Mouse (Mus musculus): ENCODE measurements at regions not wholly inside any gene's neighbourhood (a gene's known extent, or its start where the extent isn't known, plus 50 kb on each side); places are given as distances from the start of the nearest gene placed in this dataset.
A peak's percentile ranks its signal among the peaks of the same experiment; 100 is the strongest.

DNA sequence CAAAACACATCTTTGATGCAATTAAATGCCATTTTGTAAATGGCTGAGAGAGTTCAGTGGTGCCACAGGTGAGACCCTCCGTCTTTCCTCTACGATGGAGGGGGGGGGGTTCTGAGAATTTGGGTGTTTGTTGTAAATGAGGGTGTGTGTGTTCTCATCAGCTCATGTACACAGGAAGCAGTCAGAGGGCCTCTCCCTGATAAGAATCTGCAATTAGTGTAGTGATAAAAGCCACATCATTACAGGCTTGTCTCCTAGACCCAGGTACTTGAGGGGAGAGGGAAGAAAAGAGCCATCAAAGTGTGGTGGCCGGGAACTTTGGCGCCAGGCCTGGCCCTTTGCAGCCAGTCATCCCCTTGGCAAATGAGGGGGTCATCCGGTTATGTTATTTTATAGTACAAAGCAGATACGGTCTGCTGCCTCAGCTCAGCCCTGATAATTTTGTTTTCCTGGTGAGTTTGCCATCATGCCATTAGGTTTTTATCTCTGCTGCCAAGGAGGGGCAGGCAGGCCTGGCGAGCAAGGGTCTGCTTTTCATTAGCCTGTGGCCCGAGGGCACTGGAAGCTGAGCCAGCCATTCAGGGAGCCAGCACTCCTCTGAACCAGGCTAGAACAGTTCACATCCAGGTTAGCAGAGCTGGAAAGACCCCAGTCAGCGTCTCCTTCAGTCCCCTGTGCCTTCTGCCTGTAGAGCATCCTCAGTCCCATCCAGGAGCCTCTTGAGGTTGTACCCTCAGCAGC lies 59.7 kb downstream of the H2al1j start:
- DNase-seq (ENCODE audit: low spot score in 2 of 2) = no peak

DNA sequence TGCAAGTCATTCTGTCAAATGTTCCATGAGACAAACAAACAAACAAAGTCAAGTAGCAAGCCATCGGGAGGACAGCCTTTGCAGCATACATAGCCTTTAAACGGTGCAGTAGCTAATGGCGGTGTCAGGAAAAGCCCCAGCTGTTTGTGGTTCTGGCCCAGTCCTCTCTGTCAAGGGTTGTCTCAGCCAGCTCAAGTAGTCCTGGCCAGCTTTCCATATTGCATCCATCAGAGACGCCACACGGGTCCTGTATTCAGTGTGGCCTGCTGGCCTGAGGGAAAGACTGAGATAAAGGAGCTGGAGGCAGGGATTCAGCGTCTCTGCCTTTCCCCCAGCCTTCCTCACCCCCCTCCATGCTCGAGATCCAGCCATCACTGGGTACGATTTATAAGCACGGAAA lies 61.2 kb downstream of the H2al1j start:
- DNase-seq (ENCODE audit: low spot score in 2 of 2) = no peak

DNA sequence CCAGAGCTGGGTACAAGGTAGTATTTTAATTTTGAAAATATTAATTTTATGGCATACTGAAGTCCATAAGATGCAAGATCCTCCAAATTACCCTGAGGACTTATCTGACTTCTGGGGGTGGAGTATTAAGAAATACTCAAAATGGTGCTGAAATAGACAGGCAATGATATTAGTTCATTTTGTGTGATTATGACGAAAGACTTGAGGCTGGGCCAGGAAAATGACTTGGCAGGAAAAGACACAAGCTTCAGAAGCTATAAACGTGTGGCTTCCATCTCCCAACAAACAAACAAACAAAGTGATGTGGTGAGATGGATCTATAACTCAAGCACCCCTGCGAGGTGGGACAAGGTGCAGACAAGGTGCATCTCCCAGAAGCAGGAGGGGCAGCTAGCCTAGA lies 72.8 kb downstream of the H2al1j start:
- DNase-seq (ENCODE audit: low spot score in 2 of 2) = no peak

DNA sequence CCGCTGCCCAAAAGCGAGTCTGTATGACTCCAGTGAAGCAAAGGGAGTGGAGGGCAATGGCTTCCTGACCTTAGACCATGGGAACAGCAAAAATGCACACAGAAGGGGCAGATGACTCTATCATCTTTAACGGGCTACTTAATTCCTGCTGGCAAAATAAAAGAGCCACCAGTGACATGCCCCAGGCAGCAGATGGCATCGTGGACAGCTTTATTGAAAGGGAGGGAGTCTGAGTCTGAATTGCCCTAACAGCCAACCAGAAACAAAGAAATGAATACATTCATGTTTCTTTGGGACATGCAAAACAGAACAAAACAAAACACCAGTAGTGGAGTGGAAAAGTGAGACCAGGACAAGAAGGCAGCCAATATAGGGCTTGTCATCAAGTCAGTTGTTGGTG lies 76.7 kb downstream of the H2al1j start:
- no peak for DNase-seq (ENCODE audit: low spot score in 2 of 2)

DNA sequence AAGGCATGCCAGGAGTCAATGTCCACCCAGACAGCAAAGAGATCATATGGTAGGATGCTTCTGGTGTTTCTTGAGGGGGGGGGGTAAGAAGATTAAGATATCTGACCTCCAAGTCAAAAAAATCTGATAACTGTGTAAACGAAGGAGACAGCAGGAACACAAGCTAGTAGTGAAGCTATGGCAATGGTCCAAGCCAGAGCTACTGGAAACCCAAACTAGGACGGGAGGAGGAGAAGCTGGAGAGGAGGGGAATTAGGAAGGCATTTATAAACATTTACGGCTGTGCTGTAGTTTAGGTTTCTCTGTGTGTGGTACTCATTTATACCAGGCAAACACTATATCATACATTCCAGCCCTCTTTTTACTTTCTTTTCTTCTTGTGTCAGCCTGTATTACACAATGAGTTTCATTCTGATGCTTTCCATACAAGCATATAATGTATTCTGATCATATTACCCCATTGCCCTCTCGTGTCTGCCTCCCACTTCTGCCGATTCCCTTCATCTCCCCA lies 84.7 kb downstream of the H2al1j start:
- DNase-seq (ENCODE audit: low spot score in 2 of 2) = no peak

DNA sequence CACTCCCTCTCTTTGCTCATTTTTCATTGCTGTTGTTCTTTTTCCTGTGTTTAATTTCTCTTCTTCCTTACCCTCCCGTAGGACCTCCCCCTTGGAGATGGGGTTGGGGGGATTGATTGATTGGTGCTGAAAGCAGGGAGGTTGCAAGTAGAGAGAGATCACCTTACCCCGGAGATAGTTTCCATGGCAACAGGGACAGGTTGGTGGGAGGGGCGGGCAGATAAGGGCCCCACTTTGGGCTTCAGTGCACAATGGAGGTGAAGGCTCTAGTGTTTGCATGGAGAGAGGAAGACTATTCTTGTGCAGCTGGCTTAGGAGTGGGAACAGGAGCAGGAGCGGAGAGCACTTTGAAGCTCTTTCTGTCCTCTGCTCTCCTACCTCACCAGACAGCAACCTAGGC lies 88.0 kb downstream of the H2al1j start:
- DNase-seq (ENCODE audit: low spot score in 2 of 2) = no peak

DNA sequence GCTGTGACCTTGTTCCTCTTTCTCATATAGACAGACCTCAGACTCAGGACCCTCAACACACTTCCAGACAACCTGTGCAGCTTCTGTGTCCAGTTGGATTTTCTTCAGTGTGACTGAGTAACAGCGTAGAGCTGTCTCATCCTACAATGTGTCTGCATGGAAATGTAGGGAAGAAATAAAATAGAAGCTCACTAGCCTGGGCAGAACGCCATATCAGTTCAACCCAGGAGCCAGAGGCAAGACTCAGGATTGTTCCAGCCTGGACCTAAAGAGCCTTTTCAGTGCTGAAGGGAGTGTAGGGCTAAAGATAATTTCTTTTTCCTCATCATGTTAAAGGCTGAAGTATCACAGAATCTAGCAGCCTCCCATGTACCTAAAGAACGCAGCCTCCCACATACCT lies 88.9 kb downstream of the H2al1j start:
- no peak for DNase-seq (ENCODE audit: low spot score in 2 of 2)

DNA sequence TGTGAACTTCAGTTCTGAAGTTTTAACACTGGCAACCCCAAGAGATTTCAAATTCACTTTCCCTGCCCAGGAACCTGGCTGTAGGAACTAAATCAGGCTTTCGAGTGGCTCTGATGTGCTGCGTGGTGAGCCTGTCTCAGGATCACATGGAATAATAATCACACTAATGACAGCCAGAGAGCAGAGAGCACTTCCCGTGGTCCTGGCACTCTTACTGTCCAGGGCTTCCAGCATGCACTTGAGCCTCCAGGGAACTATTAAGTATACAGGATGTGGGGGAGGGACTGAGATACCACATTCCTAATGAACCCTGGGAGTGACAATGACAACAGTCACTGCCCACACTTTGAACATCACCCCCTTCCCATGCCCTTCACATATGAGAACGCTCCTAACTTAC lies 90.2 kb downstream of the H2al1j start:
- no peak for DNase-seq (ENCODE audit: low spot score in 2 of 2)

DNA sequence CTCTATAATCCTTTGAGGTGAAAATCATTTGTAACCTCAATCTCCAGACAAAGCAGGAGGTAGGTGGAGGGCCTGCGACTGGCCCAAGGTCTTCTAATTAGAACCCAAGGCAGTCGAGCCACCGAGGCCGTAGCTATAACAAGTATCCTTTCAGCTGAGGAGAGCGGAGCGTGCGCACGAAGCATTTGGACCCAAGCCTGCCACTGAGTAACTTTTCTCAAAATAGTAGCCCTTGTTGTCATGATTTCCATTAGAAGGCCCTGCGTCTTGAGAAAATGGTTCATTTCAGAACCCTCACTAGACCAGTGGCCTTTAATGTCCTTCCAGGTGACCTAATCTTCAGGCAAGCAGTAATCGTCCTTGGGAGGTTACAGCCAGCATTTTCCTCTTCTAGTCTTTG lies 90.6 kb downstream of the H2al1j start:
- no peak for DNase-seq (ENCODE audit: low spot score in 2 of 2)

DNA sequence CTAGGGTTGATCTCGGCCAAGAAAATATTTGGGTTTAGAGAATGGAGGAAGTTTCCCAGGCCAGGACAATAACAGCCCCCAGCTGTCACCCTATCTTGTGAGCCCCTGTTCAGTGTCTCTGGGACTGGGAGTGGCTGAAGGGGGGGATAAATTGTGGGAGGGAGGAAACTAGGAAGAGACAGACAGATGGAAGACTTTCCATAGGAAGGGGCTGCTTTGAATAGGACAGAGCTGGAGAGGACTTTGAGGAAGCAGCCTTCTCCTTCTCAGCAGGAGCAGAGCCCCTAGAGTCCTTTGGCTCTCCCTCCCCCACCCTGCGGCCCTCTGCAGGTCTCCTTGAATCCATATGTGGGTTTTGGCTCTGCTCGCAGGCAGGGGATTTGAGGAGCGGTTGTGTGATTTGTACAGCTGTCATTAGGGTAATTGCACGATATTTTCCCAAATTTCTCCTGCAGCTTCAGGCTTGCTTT lies 91.6 kb downstream of the H2al1j start:
- DNase-seq (ENCODE audit: low spot score in 2 of 2) = no peak

DNA sequence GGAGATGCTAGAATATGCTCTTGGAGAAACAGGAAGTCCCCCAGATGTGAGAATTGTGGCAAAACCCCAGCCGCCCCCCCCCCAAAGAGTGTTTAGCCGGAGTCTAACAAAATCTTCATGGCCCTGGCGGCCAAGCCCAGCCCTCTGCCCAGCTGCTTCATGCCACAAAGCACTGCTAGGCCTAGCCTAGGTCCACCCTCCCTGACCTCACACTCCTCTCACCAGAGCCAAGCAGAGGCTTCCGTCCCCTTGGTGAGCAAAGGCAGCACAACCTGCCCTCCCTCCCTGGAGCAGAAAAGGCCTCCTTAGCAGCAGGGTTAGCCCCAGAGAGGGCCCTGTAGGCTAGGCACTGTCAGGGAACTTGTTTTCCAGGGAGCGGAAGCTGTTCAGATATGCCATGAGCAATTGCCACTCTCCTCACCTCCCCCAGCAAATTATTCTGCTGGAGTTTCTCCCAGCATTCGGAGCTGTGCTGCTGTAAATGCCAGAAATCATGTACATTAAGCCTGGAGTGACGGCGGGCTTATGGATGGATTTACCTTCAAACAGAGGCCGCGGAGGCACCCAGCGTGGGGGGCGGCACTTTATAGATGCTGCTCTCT lies 104.9 kb downstream of the H2al1j start:
- DNase-seq (ENCODE audit: low spot score in 2 of 2) = no peak

DNA sequence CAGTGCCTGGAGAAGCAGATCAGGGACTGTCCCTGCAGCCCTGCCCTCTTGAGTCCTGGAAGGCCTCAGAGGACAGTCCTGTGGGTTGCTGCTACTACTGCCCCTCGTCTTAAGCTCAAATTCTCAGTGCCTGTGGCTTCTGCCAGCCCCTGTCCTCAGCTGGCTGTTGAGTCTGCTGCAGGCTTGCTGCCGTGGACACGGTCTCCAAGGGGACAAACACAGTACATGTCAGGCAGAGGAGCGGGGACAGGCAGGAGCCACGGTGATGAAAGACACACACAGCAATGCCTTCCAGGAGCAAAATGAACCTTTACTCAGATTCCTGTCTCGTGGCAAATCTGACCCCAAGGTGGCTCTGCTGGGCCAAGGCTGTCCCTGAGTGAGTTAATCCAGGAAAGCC lies 107.7 kb downstream of the H2al1j start:
- no peak for DNase-seq (ENCODE audit: low spot score in 2 of 2)

DNA sequence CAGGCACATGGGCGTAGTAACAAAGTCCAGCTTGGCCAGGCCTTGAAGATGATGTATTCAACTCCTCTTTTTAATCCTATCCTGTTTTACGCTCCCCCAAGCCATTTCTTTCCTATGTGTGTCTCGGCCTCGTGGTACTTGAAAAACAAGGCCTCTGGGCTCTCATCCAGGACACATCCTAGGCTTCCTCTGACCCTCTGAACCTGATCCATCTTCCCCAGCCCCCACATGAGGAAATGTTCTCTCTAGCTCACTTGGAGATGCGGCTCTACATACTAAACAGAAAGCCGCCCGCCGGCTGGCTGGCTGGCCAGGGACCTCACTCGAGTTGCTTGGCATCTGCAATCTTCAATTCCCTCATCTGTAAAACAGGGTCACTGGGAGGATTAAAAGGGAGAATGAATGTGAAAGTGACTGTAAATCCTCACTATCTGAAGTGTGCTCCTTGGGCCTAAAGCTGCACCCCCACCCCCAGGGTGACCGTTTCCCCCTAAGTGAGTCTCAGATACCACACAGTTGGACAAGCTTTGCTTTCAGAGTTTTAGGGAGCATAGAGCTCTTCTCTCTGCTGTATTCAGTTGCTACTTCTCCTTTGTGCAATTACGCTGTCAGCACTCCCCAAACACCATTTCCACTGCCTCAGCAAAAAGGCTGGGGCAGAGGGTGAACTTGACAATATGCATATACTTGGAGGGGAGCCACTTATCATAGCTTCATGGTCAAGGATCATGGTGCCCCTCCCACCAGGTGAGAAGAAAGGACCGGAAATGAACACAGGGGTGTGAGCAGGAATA lies 109.7 kb downstream of the H2al1j start:
- peak in 1 of 2 experiments; percentile 1 for DNase-seq (ENCODE audit: low spot score in 2 of 2)

DNA sequence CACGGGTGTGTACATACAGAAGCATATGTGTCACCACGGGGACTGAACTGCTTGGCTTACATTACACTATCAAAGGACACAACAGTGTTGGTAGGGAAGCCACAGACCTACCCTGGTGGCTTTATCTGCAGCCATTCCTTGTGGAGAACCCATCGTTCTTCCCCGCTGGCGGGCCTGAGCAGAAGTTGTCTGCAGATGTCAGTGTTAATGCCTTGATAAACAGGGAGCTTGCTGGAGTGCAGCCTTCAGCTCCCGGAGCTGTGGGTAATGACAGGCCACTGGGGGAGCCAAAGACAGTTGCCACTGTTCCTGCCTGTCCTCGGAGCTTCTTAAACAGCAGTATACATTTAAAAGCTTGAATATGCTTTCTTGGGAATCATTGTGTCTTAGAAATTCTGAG lies 115.9 kb downstream of the H2al1j start:
- no peak for DNase-seq (ENCODE audit: low spot score in 2 of 2)

DNA sequence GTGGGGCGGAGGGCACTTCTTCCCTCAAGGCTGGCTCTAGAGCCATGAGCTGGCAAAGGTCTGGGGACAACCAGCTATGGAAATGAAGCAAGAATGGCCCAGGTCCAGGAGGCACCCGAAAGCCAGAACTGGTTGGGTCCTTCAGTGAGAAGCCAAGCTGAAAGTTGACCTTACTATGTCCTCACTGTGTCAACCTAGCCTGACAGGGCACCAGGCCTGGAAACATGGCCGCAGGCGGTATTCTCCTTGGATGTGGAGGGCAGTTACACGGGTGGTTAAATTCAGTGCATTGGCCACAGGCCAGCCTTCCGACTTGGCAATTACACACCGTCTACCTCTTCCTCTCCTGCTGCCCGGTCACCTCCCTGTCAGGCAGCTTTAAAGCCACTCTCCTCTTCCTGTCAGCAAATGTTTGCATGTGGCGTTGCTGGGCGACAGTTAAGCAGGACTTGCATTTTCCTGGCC lies 116.7 kb downstream of the H2al1j start:
- no peak for DNase-seq (ENCODE audit: low spot score in 2 of 2)

DNA sequence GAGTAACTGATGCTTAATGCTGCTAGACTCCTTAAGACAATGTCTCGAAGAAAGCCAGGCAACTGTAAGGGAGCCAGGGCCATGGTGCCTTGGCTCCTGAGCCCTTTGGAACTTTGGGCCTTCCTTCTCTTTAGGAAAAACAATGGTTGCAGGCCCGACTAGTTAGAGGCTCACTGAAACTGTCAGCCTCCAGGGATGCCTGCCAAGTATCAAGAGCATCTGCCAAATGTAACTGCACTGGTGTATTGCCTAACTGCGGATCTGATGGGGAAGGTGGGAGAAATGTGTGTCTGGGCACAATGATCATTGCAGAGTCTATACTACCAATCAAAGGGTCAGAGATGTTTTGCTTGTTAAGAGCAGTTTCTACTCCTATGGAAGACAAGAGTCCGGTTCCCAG lies 121.1 kb downstream of the H2al1j start:
- no peak for DNase-seq (ENCODE audit: low spot score in 2 of 2)

DNA sequence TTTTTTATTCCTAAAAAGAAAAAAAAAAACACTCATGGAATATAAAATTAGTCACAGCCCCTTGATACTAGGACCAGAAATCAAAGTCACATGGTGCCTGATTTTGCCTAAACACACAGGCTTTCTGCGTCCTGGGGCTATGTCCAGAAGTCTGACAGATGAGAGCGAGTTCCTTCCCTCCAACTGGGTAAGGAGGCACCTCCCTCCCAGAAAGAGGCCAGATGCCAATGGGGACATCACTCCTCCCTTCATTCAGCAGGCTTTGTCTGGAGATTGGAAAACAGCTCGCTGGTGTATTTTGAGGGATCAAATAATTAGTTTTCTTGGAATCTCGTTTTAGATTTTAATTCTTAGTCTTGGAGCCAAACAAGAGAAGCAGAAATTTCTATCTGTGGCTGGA lies 130.9 kb downstream of the H2al1j start:
- no peak for DNase-seq (ENCODE audit: low spot score in 2 of 2)

DNA sequence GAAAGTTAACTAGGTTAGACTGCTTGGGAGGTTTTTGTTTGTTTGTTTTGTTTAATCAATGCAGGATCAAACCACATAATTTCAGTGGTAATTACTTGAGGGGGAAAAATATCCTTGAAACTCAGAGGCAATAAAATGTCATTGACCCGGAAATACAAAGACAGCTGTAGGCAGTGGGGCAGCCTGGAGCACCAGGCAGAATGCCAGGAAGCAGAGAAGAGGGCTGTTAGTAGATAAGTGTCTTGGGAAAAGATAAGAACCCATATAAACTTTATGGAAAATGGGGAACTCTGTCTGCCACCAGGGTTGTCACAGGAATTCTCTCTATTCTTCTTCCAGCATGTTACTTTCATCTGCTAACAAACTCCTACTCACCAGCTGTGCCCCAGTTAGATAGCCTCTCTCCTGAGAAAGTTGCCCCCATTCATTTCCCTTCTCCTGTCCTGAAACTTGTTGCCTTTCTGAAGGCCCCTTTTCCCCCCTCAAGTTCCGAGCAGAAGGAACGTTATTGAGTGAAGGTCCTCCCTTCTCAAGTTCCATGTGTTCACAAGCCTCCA lies 136.4 kb downstream of the H2al1j start:
- DNase-seq (ENCODE audit: low spot score in 2 of 2) = no peak

DNA sequence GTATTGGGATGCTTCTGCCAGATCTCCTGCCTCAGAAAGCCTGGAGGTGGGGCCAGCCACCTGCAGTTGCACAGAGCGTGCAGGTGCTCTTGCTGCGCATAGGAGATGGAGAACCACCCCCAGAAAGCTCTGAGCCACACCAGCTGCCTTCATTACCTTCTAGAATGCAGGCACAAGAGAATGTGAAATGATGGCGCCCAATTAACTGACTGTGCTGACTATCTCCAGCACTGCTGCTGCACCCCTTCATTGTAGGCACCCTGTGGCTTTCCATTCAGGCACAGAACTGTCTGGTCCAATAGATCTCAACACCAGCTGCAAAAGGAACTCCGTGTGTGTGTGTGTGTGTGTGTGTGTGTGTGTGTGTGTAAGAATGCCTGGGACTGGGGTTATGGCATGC lies 138.6 kb downstream of the H2al1j start:
- DNase-seq (ENCODE audit: low spot score in 2 of 2) = no peak

DNA sequence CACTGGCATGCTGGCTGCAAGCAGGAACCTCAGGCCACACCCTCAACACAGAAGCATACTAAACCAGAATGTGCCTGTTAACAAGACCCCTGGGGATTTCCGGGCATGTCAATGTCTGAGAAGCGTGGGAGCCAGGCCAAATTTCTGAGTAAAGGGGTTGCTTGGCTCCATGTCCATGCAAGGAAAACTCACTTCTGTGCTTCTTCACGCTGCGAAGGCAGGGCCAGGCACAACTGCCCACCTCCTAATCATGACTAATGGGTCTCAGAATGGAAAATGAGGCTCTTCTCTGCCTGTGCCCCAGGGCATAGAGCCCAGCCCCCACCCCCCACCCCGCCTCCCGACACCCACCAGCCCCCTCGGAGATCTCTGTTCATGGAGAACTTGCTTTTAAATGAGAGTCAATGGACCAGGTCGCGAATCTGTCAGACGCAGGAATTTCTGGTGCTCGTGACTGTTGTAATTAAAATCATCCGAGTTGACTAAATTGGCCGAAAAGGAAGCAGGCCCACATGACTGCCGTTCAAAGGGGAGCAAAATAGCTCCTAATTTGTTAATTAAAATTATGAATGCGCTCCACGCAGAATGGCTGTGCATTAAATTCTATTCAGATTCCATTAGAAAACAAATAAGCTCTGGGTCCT lies 152.2 kb downstream of the H2al1j start:
- DNase-seq (ENCODE audit: low spot score in 2 of 2) = no peak

DNA sequence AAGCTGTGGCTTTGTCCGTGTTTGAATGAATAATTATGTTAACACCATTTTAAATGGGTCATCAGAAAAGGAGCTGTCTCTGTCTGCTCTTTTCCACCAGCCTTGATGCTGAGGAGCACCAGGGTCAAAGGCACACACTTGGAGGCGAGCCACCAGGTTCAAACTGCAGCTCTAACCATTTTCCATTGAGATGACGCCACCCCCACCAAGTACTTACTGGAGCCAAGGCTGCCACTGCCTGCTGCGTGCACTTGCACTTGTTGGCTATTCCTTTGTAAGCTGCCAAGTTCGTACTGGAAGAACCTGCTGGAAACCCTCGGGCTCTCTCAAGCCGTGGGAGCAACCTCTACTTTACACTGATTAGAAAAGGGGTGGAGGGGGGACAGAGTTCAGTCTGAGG lies 154.5 kb downstream of the H2al1j start:
- DNase-seq (ENCODE audit: low spot score in 2 of 2) = no peak

DNA sequence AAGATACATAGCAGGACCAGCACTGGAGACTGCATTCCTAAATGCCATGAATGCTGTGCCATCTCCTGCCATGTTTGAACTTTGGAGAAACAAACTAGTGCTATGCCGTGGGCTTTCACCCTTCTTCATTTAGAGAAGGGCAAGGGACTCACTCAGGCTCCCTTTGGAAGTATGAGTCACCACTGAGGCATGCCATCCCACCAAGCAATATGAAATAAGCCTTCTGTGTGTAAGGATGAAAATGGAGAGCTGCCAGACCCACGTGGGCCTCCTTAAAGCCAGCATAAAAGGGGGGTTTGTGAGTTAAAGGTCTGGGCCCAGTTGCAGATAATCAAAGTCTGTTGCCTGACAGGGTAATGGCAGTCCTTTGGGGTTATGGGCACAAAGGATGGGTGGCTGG lies 159.0 kb downstream of the H2al1j start:
- no peak for DNase-seq (ENCODE audit: low spot score in 2 of 2)
